Mouse (Mus musculus) MEL-GATA-1-ER (cell line): ENCODE data around the gene Aprt.
"Not testable (repeated sequence)": the region's sequence is repeated elsewhere in the genome, so short reads cannot be mapped to it uniquely, and the experiment has no call there.

Source experiments
- DNase-seq: peaks from one replicate; pipeline ENCODE4 v3.0.0-alpha.2; 2012; ENCODE audit warnings: low read depth; ENCODE audit errors: extremely low read depth

Aprt gene

GRCm38 (mm10) chr8:122586749-122587148 is 10.0 kb upstream of the Aprt start:
- no peak for DNase-seq

- DNase-seq: no peak
Observed at GRCm38 (mm10) chr8:122586171-122586570, 9.5 kb upstream of the Aprt start.

- DNase-seq: no peak
Observed at GRCm38 (mm10) chr8:122585411-122585891, 8.7 kb upstream of the Aprt start.

GRCm38 (mm10) chr8:122584981-122585380 is 8.3 kb upstream of the Aprt start:
- DNase-seq: no peak

GRCm38 (mm10) chr8:122580926-122581325 is 4.2 kb upstream of the Aprt start:
- no peak for DNase-seq

- no peak for DNase-seq
Observed at GRCm38 (mm10) chr8:122579196-122579595, 2.5 kb upstream of the Aprt start.

- DNase-seq: no peak
Observed at GRCm38 (mm10) chr8:122577116-122577515, 407 bp upstream of the Aprt start.

GRCm38 (mm10) chr8:122575735-122576647 is 718 bp downstream of the Aprt start:
- no peak for DNase-seq

- no peak for DNase-seq
Observed at GRCm38 (mm10) chr8:122575286-122575685, 1.4 kb downstream of the Aprt start.

GRCm38 (mm10) chr8:122574667-122575251 is 1.9 kb downstream of the Aprt start:
- DNase-seq: no peak

- no peak for DNase-seq
Observed at GRCm38 (mm10) chr8:122574264-122574663, 2.4 kb downstream of the Aprt start.

GRCm38 (mm10) chr8:122573577-122573976 is 3.1 kb downstream of the Aprt start:
- DNase-seq: no peak

GRCm38 (mm10) chr8:122573176-122573575 is 3.5 kb downstream of the Aprt start:
- not testable (repeated sequence) for DNase-seq

- no peak for DNase-seq
Observed at GRCm38 (mm10) chr8:122572751-122573150, 4.0 kb downstream of the Aprt start.

GRCm38 (mm10) chr8:122571750-122572267 is 4.9 kb downstream of the Aprt start:
- DNase-seq: no peak

GRCm38 (mm10) chr8:122571153-122571552 is 5.6 kb downstream of the Aprt start:
- no peak for DNase-seq

GRCm38 (mm10) chr8:122569996-122570395 is 6.7 kb downstream of the Aprt start:
- DNase-seq: no peak

GRCm38 (mm10) chr8:122569329-122569728 is 7.4 kb downstream of the Aprt start:
- DNase-seq: no peak

- no peak for DNase-seq
Observed at GRCm38 (mm10) chr8:122568881-122569309, 7.8 kb downstream of the Aprt start.

- no peak for DNase-seq
Observed at GRCm38 (mm10) chr8:122568109-122568504, 8.6 kb downstream of the Aprt start.

GRCm38 (mm10) chr8:122567361-122568108 is 9.2 kb downstream of the Aprt start, which contains the start of gene Cdt1:
TSS of gene Cdt1 (plus strand) at chr8:122568015.
- peak; percentile 72 for DNase-seq
